Mouse (Mus musculus) left cerebral cortex, adult 9 months (tissue): ENCODE results near the gene Nxf7.
A peak's percentile ranks its signal among the peaks of the same experiment; 100 is the strongest.
"Not testable (repeated sequence)": the region's sequence is repeated elsewhere in the genome, so short reads cannot be mapped to it uniquely, and the experiment has no call there.

ENCODE experiments used
- DNase-seq, 2 experiments: peaks; one replicate each; pipeline ENCODE4 v3.0.0; 2022; ENCODE audit warnings: low spot score in 2 of 2

The Nxf7 gene

GRCm38 (mm10) chrX:135598677-135599076 lies at the start of gene Nxf7:
TSS of gene Nxf7 (minus strand) at chrX:135598777.
- DNase-seq, result no peak

- no peak for DNase-seq
Measured at GRCm38 (mm10) chrX:135627605-135628004, 29.0 kb upstream of the Nxf7 start, which contains the start of gene Prame. TSS of gene Prame (minus strand) at chrX:135627705.

- DNase-seq, result peak; percentile 58 to 68
Measured at GRCm38 (mm10) chrX:135601298-135602029, 2.9 kb upstream of the Nxf7 start.

GRCm38 (mm10) chrX:135598096-135598495 lies 481 bp downstream of the Nxf7 start:
- DNase-seq, result peak; percentile 57 to 64

GRCm38 (mm10) chrX:135576412-135576811 lies 22.2 kb downstream of the Nxf7 start:
- no peak for DNase-seq

- DNase-seq, result not testable (repeated sequence)
Measured at GRCm38 (mm10) chrX:135574958-135575628, 23.5 kb downstream of the Nxf7 start.

GRCm38 (mm10) chrX:135574261-135574957 lies 24.2 kb downstream of the Nxf7 start:
- DNase-seq, result not testable (repeated sequence)

GRCm38 (mm10) chrX:135569467-135569866 lies 29.1 kb downstream of the Nxf7 start:
- DNase-seq, result peak in 1 of 2 experiments; percentile 56

- DNase-seq, result not testable (repeated sequence)
Measured at GRCm38 (mm10) chrX:135564934-135565333, 33.6 kb downstream of the Nxf7 start.

- DNase-seq, result no peak
Measured at GRCm38 (mm10) chrX:135562841-135563240, 35.7 kb downstream of the Nxf7 start.

GRCm38 (mm10) chrX:135561693-135562092 lies 36.9 kb downstream of the Nxf7 start:
- not testable (repeated sequence) for DNase-seq

GRCm38 (mm10) chrX:135560933-135561332 lies 37.6 kb downstream of the Nxf7 start:
- DNase-seq, result peak in 1 of 2 experiments; percentile 38

- peak in 1 of 2 experiments; percentile 58 for DNase-seq
Measured at GRCm38 (mm10) chrX:135559665-135560064, 38.9 kb downstream of the Nxf7 start.
